Comparison of ENCODE assay signal across 11 mouse cellular contexts in the genomic region with DNA sequence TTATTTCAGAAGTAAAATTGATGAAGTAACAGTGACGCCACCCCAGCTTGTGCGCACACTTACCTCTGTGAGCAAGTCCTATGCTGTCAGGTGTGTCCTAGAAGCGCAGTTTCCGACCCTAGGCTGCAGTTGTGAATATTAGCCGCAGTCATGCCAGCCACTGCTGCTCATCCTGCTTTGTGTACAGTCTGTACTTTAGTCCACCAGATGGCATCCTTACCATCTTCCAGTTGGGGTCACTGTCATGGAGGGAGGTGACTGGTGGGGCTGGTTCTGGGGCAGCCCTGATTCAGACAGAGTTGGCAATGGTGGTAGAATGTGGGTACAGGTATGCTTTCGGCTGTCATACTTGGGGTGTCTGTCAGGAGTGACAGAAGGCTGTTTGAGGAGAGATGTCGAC.
"Had no signal": no experiment of that assay in that cellular context is flagged by ENCODE, and none has a peak within 500 bp of the region (broad histone marks: within the 10 kb centered on the region; RNA-seq: fewer than 3 reads in every experiment).

No protein-coding gene starts in this region.

- H3K27me3 ChIP-seq: limb, embryonic 15.5 days; liver, embryonic 12.5 days; lung, embryonic 15.5 days; midbrain, embryonic 12.5 days; neural tube, embryonic 12.5 days had no signal

- DNase-seq: kidney, adult 9 months; kidney, postnatal 10 days; layer of hippocampus, postnatal 36 days; thymus, postnatal 4 days had no signal

- H3K4me3 ChIP-seq: limb, embryonic 15.5 days; liver, embryonic 12.5 days; lung, embryonic 15.5 days; megakaryocyte, embryonic 14.5 days; midbrain, embryonic 12.5 days; neural tube, embryonic 12.5 days had no signal

- ATAC-seq: liver, embryonic 12.5 days had no signal

- H3K9ac ChIP-seq: limb, embryonic 15.5 days; liver, embryonic 12.5 days; lung, embryonic 15.5 days; midbrain, embryonic 12.5 days; neural tube, embryonic 12.5 days had no signal

- H3K27ac ChIP-seq: limb, embryonic 15.5 days; liver, embryonic 12.5 days; lung, embryonic 15.5 days; midbrain, embryonic 12.5 days; neural tube, embryonic 12.5 days; stomach, postnatal 0 days had no signal

- H3K4me1 ChIP-seq: lung, embryonic 15.5 days; megakaryocyte, embryonic 14.5 days had no signal

- H3K9me3 ChIP-seq: limb, embryonic 15.5 days; liver, embryonic 12.5 days; lung, embryonic 15.5 days; megakaryocyte, embryonic 14.5 days; midbrain, embryonic 12.5 days; neural tube, embryonic 12.5 days had no signal

- H3K4me2 ChIP-seq: limb, embryonic 15.5 days; liver, embryonic 12.5 days; lung, embryonic 15.5 days; midbrain, embryonic 12.5 days; neural tube, embryonic 12.5 days had no signal

- H3K36me3 ChIP-seq: liver, embryonic 12.5 days had no signal
